Mouse (Mus musculus) left cerebral cortex, adult 11 months (tissue): ENCODE results near the gene Fbxo21.

Experiments
- DNase-seq: peaks from one replicate; pipeline ENCODE4 v3.0.0; 2022; ENCODE audit warnings: low spot score

Gene Fbxo21

GRCm38 (mm10) chr5:117980921-117981320 lies 4.4 kb downstream of the Fbxo21 start:
- no peak for DNase-seq

GRCm38 (mm10) chr5:117981943-117982342 lies 5.4 kb downstream of the Fbxo21 start:
- no peak for DNase-seq

GRCm38 (mm10) chr5:117986327-117986726 lies 9.8 kb downstream of the Fbxo21 start:
- DNase-seq, result no peak

- DNase-seq, result no peak
These were observed 11.4 kb downstream of the Fbxo21 start for GRCm38 (mm10) chr5:117987891-117988290.

GRCm38 (mm10) chr5:117988367-117988766 lies 11.8 kb downstream of the Fbxo21 start:
- no peak for DNase-seq

GRCm38 (mm10) chr5:117989773-117990172 lies 13.2 kb downstream of the Fbxo21 start:
- no peak for DNase-seq

- DNase-seq, result no peak
These were observed 14.4 kb downstream of the Fbxo21 start for GRCm38 (mm10) chr5:117990957-117991356.

GRCm38 (mm10) chr5:117993550-117993949 lies 17.0 kb downstream of the Fbxo21 start:
- no peak for DNase-seq

GRCm38 (mm10) chr5:117995372-117995901 lies 18.9 kb downstream of the Fbxo21 start:
- DNase-seq, result no peak

- no peak for DNase-seq
These were observed 19.4 kb downstream of the Fbxo21 start for GRCm38 (mm10) chr5:117995911-117996310.

GRCm38 (mm10) chr5:117996581-117996980 lies 20.1 kb downstream of the Fbxo21 start:
- no peak for DNase-seq

GRCm38 (mm10) chr5:117997434-117997970 lies 21.0 kb downstream of the Fbxo21 start:
- no peak for DNase-seq

- peak; percentile 47 for DNase-seq
These were observed 22.5 kb downstream of the Fbxo21 start for GRCm38 (mm10) chr5:117999061-117999460.

- DNase-seq, result no peak
These were observed 23.1 kb downstream of the Fbxo21 start for GRCm38 (mm10) chr5:117999584-117999983.

GRCm38 (mm10) chr5:118002059-118002458 lies 25.5 kb downstream of the Fbxo21 start:
- peak; percentile 53 for DNase-seq

GRCm38 (mm10) chr5:118004619-118005018 lies 28.1 kb downstream of the Fbxo21 start:
- DNase-seq, result peak; percentile 61

- no peak for DNase-seq
These were observed 29.2 kb downstream of the Fbxo21 start for GRCm38 (mm10) chr5:118005728-118006127.

- no peak for DNase-seq
These were observed 31.8 kb downstream of the Fbxo21 start for GRCm38 (mm10) chr5:118008344-118008743.

GRCm38 (mm10) chr5:118010872-118011271 lies 34.3 kb downstream of the Fbxo21 start:
- no peak for DNase-seq

GRCm38 (mm10) chr5:118011796-118012195 lies 35.3 kb downstream of the Fbxo21 start:
- no peak for DNase-seq

GRCm38 (mm10) chr5:118015028-118015427 lies 38.5 kb downstream of the Fbxo21 start:
- DNase-seq, result no peak

- DNase-seq, result no peak
These were observed 39.1 kb downstream of the Fbxo21 start for GRCm38 (mm10) chr5:118015669-118016068.

GRCm38 (mm10) chr5:118017527-118017926 lies 41.0 kb downstream of the Fbxo21 start:
- no peak for DNase-seq

GRCm38 (mm10) chr5:118019905-118020304 lies 43.4 kb downstream of the Fbxo21 start:
- DNase-seq, result no peak
